Mouse (Mus musculus): ENCODE data around the gene Safb2.
"Not testable (repeated sequence)": the region's sequence is repeated elsewhere in the genome, so short reads cannot be mapped to it uniquely, and the experiment has no call there.

Gene Safb2

DNA sequence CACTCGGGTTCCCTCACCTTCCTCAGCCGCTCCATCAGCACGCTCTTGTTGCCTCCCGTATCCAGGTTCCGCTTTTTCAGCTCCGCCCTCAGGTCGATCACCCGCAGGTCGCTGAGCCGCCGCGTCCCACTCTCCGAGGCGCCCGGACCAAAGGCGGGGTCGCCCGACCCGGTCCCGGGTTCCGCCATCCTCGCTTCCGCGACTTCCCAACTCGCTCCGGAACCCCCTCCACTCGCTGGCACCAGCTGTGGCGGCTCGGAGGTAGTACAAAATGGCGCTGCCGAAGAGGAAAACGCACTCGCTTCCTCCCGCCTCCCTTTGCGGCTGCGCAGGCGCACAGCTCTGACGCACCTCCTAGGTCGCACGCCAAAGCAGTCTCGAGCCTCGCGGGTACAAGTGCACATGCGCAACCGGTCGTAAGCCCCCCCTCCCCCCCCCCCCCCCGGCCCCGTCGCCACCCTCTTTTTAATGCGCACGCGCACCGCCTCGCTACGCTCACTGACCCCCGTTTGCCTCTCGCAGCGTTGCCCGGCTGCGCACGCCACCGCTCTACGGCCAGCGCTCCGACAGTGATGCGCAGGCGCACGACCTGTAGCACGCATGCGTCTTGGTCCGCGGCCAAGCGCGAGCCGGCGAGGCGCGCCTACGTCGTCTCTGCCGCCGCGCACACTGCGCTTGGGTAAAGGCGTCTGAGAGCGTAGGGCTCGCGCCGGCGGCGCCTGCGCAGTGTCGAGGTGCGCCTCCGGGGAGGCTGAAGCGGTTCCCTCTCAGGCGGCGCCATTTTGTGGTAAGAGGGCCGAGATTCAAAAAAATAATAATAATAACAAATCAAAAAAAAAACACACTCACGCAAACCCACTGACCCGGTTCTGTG lies at the start of gene Safb2, which contains the start of gene Safb:
Safb2 (minus strand) TSS at position 329 of the 874 bp plus-strand sequence.
Safb (plus strand) TSS at position 569 of the 874 bp plus-strand sequence.
- in situ Hi-C loops (cut with MboI; ENCODE audit: unreplicated experiment in 2 of 2): loop anchor here in 1 of 2 experiments (5.0 to 25.0 kb wide), 2 partner anchors 178 to 703 kb away; partner anchors contain the start of genes Dus3l and Vav1

- in situ Hi-C loops (cut with MboI; ENCODE audit: unreplicated experiment in 2 of 2): no loop called here
Measured at GRCm38 (mm10) chr17:56634023-56634422, 49.6 kb upstream of the Safb2 start.

DNA sequence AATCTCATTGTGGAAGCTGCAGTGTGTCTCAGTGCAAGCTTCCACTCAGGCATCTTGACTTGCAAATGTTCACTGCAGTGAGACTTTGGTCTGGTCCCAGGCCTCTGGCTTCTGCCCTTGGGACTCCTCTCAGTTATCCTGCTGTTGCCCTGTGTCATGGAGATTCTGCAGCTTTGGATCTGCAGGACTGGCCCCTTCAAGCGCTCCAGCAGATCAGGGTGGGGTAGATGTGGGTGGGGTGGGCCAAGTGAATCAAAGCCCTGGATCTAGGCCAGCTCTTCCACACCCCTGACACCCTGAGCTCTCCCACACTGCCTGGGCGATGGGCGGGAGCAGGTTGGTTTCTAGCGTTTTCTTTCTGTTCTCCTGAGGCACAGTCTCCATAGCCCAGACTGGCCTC lies 47.4 kb upstream of the Safb2 start:
- in situ Hi-C loops (cut with MboI; ENCODE audit: unreplicated experiment in 2 of 2): no loop called here

DNA sequence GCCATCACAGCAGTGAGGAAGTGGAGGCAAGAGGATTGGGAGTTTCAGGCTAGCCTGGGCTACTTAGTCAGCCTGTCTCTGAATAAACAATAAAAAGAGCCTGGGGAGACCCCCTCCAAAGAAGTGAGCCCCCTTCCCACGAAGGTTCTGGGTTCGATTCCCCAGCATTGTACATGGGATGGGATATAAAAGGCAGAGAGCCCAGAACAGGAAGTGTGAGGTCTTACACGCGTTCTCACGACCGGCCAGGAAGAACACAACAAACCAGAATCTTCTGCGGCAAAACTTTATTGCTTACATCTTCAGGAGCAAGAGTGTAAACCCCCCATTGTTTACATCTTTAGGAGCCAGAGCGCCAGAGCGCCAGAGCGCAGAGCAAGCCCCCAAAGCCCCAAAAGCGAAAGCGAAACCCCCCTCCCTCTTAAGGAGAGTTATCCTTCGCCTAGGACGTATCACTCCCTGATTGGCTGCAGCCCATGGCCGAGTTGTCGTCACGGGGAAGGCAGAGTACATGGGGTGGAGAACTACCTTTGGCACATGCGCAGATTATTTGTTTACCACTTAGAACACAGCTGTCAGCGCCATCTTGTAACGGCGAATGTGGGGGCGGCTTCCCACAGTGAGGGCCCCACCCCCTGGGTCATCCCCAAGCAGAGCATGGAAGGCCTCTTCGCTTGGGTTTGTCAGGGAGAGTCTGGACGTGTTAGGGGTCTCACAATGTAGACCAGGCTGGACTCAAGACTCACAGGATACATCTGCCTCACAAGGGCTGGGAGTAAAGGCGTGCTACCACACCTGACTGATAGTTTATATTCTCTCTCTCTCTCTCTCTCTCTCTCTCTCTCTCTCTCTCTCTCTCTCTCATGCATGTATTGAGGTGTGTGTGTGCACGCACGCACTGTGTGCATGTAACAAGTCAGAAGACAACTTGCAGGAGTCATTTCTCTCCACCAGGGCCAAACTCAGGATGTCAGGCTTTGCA lies 45.7 kb upstream of the Safb2 start:
- in situ Hi-C loops (cut with MboI; ENCODE audit: unreplicated experiment in 2 of 2): not testable (repeated sequence)

- in situ Hi-C loops (cut with MboI; ENCODE audit: unreplicated experiment in 2 of 2): no loop called here
Measured at GRCm38 (mm10) chr17:56627530-56628277, 43.3 kb upstream of the Safb2 start, which contains the start of gene Catsperd. Catsperd (plus strand) TSS chr17:56628143.

DNA sequence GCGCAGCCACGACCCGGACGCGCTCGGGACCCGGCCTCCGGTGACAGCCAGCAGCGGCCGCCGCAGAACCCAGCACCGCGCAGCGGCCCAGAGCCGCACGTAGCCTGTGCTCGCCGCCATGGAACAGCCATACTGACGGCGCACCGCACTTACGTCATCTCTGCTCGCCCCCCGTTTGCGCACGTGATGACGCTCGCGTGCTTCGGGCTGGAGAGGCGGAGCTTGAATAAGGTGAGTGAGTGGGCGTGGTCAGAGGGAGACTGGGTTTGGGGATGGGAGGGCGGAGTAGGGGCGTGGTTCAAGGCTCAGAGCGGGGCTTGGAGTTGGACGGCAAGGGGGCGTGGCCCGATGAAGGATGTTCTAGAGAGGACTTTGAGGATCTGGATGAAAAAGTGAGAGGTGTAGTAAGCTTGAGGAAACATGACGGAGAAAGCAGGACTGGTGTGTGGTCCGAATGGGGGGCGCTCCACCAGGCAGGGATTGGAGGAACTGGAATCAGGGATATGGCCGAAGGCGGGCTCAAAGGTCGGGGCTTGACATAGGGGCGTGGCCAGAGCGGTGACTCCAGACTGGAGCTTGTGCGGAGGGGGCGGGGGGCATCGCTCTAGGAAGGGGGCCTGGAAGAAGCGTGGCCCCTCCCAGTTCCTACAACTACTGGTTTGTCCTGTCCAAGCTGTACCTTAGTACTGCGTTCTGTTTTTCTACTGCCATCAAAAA lies 42.5 kb upstream of the Safb2 start, which contains the start of gene Lonp1:
Lonp1 (minus strand) TSS at position 134 of the 717 bp plus-strand sequence.
- in situ Hi-C loops (cut with MboI; ENCODE audit: unreplicated experiment in 2 of 2): no loop called here

GRCm38 (mm10) chr17:56626260-56626659 lies 41.9 kb upstream of the Safb2 start:
- in situ Hi-C loops (cut with MboI; ENCODE audit: unreplicated experiment in 2 of 2): no loop called here

- in situ Hi-C loops (cut with MboI; ENCODE audit: unreplicated experiment in 2 of 2): no loop called here
Measured at GRCm38 (mm10) chr17:56625495-56625894, 41.1 kb upstream of the Safb2 start.

DNA sequence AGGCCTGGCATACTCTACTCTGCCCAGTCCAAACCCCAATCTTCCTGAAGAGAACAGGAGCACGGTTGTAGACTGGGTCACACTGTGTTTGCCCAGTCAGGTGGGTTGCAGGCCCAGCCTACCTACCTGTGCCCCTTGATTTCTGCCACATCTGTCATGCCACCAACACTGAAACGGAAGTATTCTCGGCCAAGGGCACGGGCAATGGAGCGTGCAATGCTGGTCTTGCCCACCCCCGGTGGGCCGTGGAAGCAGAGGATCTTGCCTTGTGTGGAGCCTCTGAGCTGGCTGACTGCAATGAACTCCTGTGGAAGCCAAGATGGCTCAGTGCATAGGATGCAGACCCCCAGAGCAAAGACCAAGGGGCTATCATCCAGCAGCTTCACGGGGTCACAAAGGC lies 33.2 kb upstream of the Safb2 start:
- in situ Hi-C loops (cut with MboI; ENCODE audit: unreplicated experiment in 2 of 2): loop anchor here (5.0 kb wide), 2 partner anchors 45 to 50 kb away; no protein-coding TSS in a partner anchor

GRCm38 (mm10) chr17:56616725-56617124 lies 32.3 kb upstream of the Safb2 start:
- in situ Hi-C loops (cut with MboI; ENCODE audit: unreplicated experiment in 2 of 2): loop anchor here (5.0 kb wide), 2 partner anchors 46 to 51 kb away; no protein-coding TSS in a partner anchor

GRCm38 (mm10) chr17:56615792-56616191 lies 31.4 kb upstream of the Safb2 start:
- in situ Hi-C loops (cut with MboI; ENCODE audit: unreplicated experiment in 2 of 2): loop anchor here (5.0 kb wide), 2 partner anchors 47 to 52 kb away; no protein-coding TSS in a partner anchor

- in situ Hi-C loops (cut with MboI; ENCODE audit: unreplicated experiment in 2 of 2): loop anchor here (5.0 kb wide), 2 partner anchors 47 to 52 kb away; no protein-coding TSS in a partner anchor
Measured at GRCm38 (mm10) chr17:56615136-56615784, 30.9 kb upstream of the Safb2 start.

DNA sequence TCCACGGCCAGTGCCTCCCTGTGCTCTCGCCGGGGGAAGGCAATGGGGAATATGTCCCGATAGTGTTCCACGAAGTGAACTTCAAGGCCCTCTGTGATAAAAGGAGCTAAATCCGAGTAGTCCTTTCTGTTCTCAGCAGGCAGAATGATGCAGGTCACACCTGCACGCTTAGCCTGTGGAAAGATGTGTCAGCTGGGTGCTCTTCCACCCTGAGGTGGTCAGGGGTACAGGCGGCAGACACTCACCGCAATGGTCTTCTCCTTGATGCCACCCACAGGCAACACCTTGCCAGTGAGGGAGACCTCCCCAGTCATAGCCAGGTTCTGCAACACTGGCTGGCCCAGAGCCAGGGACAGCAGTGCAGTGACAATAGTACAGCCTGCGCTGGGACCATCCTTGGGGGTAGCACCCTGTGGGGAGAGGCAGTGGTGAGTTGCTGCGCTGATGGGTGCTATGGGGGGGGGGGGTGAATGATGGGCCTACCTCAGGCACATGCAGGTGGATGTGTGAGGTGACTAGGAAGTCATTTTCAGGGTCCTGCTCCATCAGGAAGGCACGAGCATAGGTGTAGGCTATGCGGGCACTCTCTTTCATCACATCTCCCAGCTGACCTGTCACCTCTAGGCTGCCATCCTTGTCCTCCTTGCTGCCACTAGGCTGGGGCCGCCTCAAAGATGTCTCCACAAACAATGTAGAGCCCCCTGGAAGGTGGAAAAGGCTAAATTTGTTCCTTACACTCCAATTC lies 30.2 kb upstream of the Safb2 start:
- in situ Hi-C loops (cut with MboI; ENCODE audit: unreplicated experiment in 2 of 2): loop anchor here (5.0 kb wide), 3 partner anchors 33 to 53 kb away; no protein-coding TSS in a partner anchor

- in situ Hi-C loops (cut with MboI; ENCODE audit: unreplicated experiment in 2 of 2): loop anchor here in 1 of 2 experiments (5.0 kb wide), 1 partner anchor 33 kb away; no protein-coding TSS in a partner anchor
Measured at GRCm38 (mm10) chr17:56613893-56614292, 29.5 kb upstream of the Safb2 start.

DNA sequence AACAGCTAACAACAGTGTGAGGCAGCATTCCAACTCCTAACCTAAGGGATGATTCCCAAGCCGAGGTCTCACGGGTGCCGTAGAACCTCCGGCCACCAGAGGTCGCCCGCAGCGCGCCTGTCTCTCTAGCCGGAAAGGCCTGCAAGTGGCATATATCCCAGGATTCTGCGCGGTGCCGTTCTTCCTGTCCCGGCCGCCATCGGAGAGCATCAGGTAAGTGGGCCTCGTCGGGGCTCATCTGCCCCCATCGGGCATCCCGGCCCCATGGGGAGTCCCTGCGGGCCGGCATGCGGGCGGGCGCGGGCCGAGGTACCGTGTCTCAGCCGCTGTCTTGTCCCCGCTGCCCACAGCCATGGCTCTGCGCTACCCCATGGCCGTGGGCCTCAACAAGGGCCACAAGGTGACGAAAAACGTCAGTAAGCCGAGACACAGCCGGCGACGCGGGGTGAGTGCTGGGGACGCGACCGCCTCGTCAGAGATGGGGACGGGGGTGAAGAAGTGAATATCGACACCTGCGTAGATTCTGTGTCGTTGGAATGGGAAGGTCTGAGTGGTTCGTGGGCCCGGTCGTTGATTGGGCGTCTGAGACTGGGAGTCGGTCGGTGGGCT lies 29.0 kb upstream of the Safb2 start, which contains the start of gene Rpl36:
Rpl36 (plus strand) TSS at position 181 of the 609 bp plus-strand sequence.
- in situ Hi-C loops (cut with MboI; ENCODE audit: unreplicated experiment in 2 of 2): loop anchor here in 1 of 2 experiments (5.0 kb wide), 1 partner anchor 34 kb away; no protein-coding TSS in a partner anchor

DNA sequence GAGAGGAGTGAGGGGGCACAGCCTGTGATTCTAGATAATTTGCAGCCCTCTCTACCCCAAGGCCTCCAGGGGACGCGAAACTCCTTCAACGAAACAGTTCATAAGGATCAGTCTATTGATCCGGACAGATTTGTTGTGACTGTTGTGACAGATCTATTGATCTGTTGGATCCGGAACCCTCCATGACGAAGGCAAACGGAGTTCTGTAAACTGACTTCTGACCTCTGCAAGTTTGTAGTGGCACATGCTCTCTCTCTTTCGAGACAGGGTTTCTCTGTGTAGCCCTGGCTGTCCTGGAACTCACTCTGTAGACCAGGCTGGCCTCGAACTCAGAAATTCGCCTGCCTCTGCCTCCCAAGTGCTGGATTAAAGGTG lies 28.2 kb upstream of the Safb2 start:
- in situ Hi-C loops (cut with MboI; ENCODE audit: unreplicated experiment in 2 of 2): loop anchor here in 1 of 2 experiments (5.0 kb wide), 1 partner anchor 35 kb away; no protein-coding TSS in a partner anchor
